Mouse (Mus musculus) stomach, embryonic 15.5 days (tissue): ENCODE data around the gene Stx2. TPM values are rescaled to one million over a fixed set of nuclear protein-coding genes. Genes with fewer than 3 reads are reported as not detected.

Experiments
- ATAC-seq: fragments of 200-750 bp; cut with Nextera tagmentation; 2 replicates; pipeline ENCODE4 v1.8.0; 2017; ENCODE audit warnings: low read depth, moderate number of reproducible peaks, moderate TSS enrichment; ENCODE audit not compliant: insufficient read depth, low FRiP score
- H3K27ac ChIP-seq: fragments of 300-500 bp; sonication (generic); 2 replicates; pipeline ENCODE4 v1.5.1; 2015; ENCODE audit warnings: mild to moderate bottlenecking, inconsistent platforms
- H3K27me3 ChIP-seq: fragments of 300-500 bp; sonication (generic); replicated peaks from 2 replicates; pipeline ENCODE4 v1.6.1; 2015; ENCODE audit warnings: inconsistent platforms
- H3K36me3 ChIP-seq: fragments of 300-500 bp; sonication (generic); 2 replicates; pipeline ENCODE4 v1.6.1; 2015; ENCODE audit warnings: inconsistent platforms
- H3K4me1 ChIP-seq: fragments of 300-500 bp; sonication (generic); 2 replicates; pipeline ENCODE4 v1.6.1; 2015; ENCODE audit warnings: inconsistent platforms
- H3K4me2 ChIP-seq: fragments of 300-500 bp; sonication (generic); 2 replicates; pipeline ENCODE4 v1.6.1; 2015; ENCODE audit warnings: mild to moderate bottlenecking, inconsistent platforms
- H3K4me3 ChIP-seq: fragments of 300-500 bp; sonication (generic); replicated peaks from 2 replicates; pipeline ENCODE4 v1.5.1; 2015; ENCODE audit warnings: inconsistent platforms
- H3K9ac ChIP-seq: fragments of 300-500 bp; sonication (generic); 2 replicates; pipeline ENCODE4 v1.6.1; 2015; ENCODE audit warnings: inconsistent platforms
- H3K9me3 ChIP-seq: fragments of 300-500 bp; sonication (generic); 2 replicates; pipeline ENCODE4 v1.6.1; 2016; ENCODE audit warnings: inconsistent platforms
- WGBS: fragments of 180-500 bp; shearing (Covaris S2); methylation state at CpG from one replicate; pipeline ENCODE4 v1.1.7; 2015; 5-methylcytosine and 5-hydroxymethylcytosine counted together
- polyA plus RNA-seq: library from polyadenylated mRNA; unstranded; fragments of >200 nt; fragmentation: Nextera tagmentation; extraction: Ambion mirVana; gene quantifications from 2 replicates; pipeline ENCODE4 v1.2.1, GENCODE M21; 2015

Stx2 gene
- polyA plus RNA-seq, 1 experiment from 2014 or later: 34.6 TPM

GRCm38 (mm10) chr5:129007105-129007957 is 1.0 kb downstream of the Stx2 start:
- peak overlapping the region; percentile 87 for H3K4me2 ChIP-seq
- H3K4me3 ChIP-seq: peak overlapping the region; percentile 63
- peak; percentile 37; the same call in 1 of the 2 replicates for ATAC-seq
- no peaks in the 10 kb centered on the region for H3K36me3 ChIP-seq
- no peaks in the 10 kb centered on the region for H3K9me3 ChIP-seq
- peaks cover 21% of the 10 kb centered on the region for H3K4me1 ChIP-seq
- H3K27ac ChIP-seq: no peak overlapping the region
- H3K9ac ChIP-seq: peak overlapping the region; percentile 67; the same call in 1 of the 2 replicates
- 41% methylated on average over 14 of the region's 14 CpGs for WGBS
- H3K27me3 ChIP-seq: no peaks in the 10 kb centered on the region

GRCm38 (mm10) chr5:129006031-129006788 is 2.2 kb downstream of the Stx2 start:
- H3K27me3 ChIP-seq: no peaks in the 10 kb centered on the region
- H3K9me3 ChIP-seq: no peaks in the 10 kb centered on the region
- no peak overlapping the region for H3K9ac ChIP-seq
- peaks cover 27% of the 10 kb centered on the region for H3K4me1 ChIP-seq
- H3K4me2 ChIP-seq: peak overlapping the region; percentile 87; the same call in 1 of the 2 replicates
- no peaks in the 10 kb centered on the region for H3K36me3 ChIP-seq
- 0 out of 2 replicates have a peak overlapping the region, but pooled peaks have one; percentile 21 for H3K27ac ChIP-seq
- peak overlapping the region; percentile 1; the same call in 1 of the 2 replicates for H3K4me3 ChIP-seq
- WGBS: 75% methylated on average over 18 of the region's 18 CpGs
- no peak for ATAC-seq

- Histone ChIP-seq H3K9ac (no peak overlapping the region), H3K27me3 (no peaks in the 10 kb centered on the region), H3K4me1 (peaks cover 31% of the 10 kb centered on the region), H3K9me3 (no peaks in the 10 kb centered on the region), H3K4me3 (no peak overlapping the region), H3K36me3 (no peaks in the 10 kb centered on the region), H3K27ac (no peak overlapping the region), H3K4me2 (no peak overlapping the region)
- WGBS: 75% methylated on average over 3 of the region's 3 CpGs
- no peak for ATAC-seq
These were observed 3.0 kb downstream of the Stx2 start for GRCm38 (mm10) chr5:129005416-129005815.

- Histone ChIP-seq H3K36me3 (0 out of 2 replicates have a peak, but pooled peaks cover 2% of the 10 kb centered on the region), H3K4me3 (no peak overlapping the region), H3K4me2 (0 out of 2 replicates have a peak overlapping the region, but pooled peaks have one; percentile 19), H3K27me3 (no peaks in the 10 kb centered on the region), H3K27ac (peak overlapping the region; percentile 58; the same call in 1 of the 2 replicates), H3K4me1 (peaks cover 22% of the 10 kb centered on the region), H3K9ac (no peak overlapping the region), H3K9me3 (no peaks in the 10 kb centered on the region)
- WGBS: 41% methylated on average over 14 of the region's 14 CpGs
- peak; percentile 21; the same call in 1 of the 2 replicates for ATAC-seq
These were observed 5.8 kb downstream of the Stx2 start for GRCm38 (mm10) chr5:129002571-129003011.

- Histone ChIP-seq H3K4me1 (peaks cover 14% of the 10 kb centered on the region), H3K4me3 (no peak overlapping the region), H3K27me3 (no peaks in the 10 kb centered on the region), H3K9ac (no peak overlapping the region), H3K4me2 (no peak overlapping the region), H3K9me3 (no peaks in the 10 kb centered on the region), H3K27ac (no peak overlapping the region), H3K36me3 (0 out of 2 replicates have a peak, but pooled peaks cover 2% of the 10 kb centered on the region)
- 45% methylated on average over 8 of the region's 8 CpGs for WGBS
- ATAC-seq: peak; percentile 64; the same call in 1 of the 2 replicates
These were observed 7.5 kb downstream of the Stx2 start for GRCm38 (mm10) chr5:129000706-129001468.

DNA sequence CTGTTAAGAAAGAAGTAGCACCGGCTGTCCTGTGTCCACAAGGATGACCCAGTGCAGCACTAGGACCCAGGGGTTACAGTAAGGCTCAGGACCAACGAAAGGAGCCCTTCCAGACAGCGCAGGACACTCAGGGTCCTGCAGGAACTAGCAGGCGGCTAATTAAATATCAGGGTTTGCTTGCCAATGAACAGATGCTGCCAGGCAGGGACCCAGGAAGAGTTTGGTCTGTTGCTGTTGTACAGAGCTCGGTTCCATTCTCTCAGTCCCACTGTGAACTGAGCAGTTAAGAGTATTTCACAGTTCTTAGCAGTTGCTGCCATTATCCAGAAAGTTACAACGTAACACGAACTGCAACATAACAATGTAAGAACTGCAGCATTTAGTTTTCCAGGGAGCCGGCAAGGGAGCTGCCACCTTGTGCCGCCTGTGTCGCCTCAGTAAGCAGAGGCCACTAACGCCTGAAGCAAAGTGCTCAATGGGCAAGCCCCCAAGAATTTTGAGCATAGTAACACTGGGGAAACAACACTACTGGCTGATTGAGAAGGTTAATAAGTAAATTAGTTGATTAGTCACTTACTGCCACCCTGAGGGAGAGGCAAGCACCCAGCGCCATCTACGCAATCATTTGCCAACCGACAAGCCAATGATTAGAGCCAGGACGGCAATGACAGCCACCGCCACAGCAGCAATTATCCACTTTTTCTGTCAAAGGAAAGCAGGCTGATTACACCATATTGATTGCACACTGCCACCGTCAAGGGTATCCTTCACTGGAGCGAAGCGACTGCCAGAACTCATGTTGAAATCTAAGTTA is 21.0 kb downstream of the Stx2 start:
- 82% methylated on average over 19 of the region's 19 CpGs for WGBS
- Histone ChIP-seq H3K4me1 (no peaks in the 10 kb centered on the region), H3K27me3 (no peaks in the 10 kb centered on the region), H3K27ac (no peak overlapping the region), H3K9me3 (no peaks in the 10 kb centered on the region), H3K4me3 (no peak overlapping the region), H3K4me2 (no peak overlapping the region), H3K9ac (no peak overlapping the region), H3K36me3 (peaks cover 18% of the 10 kb centered on the region; the same call in 1 of the 2 replicates)
- ATAC-seq: no peak

GRCm38 (mm10) chr5:128985946-128986345 is 22.4 kb downstream of the Stx2 start:
- H3K4me2 ChIP-seq: no peak overlapping the region
- no peak overlapping the region for H3K9ac ChIP-seq
- WGBS: 93% methylated on average over 13 of the region's 13 CpGs
- H3K4me3 ChIP-seq: no peak overlapping the region
- no peak overlapping the region for H3K27ac ChIP-seq
- H3K27me3 ChIP-seq: no peaks in the 10 kb centered on the region
- H3K9me3 ChIP-seq: no peaks in the 10 kb centered on the region
- H3K36me3 ChIP-seq: peaks cover 7% of the 10 kb centered on the region; the same call in 1 of the 2 replicates
- H3K4me1 ChIP-seq: no peaks in the 10 kb centered on the region
- no peak for ATAC-seq

DNA sequence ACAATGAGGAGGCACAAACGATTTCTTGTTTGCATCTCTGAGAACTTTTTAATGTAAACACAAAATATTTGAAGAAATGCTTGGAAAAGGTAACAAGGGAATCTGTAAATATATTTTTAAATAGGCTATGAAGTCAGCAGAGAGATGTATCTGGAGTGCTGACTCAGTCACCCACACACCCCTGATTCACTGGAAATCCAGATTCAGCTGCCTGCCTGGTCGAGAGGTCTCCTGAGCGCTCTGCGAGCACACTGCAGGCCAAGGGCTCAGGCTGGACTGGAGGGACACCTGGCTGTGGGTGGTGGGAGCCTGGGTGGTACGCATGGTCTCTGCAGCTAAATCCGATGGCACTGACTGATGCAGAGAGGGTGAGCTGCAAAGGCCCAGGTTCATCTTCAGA is 23.8 kb downstream of the Stx2 start:
- Histone ChIP-seq H3K9ac (no peak overlapping the region), H3K27ac (no peak overlapping the region), H3K36me3 (no peaks in the 10 kb centered on the region), H3K4me2 (no peak overlapping the region), H3K27me3 (no peaks in the 10 kb centered on the region), H3K4me1 (no peaks in the 10 kb centered on the region), H3K4me3 (no peak overlapping the region), H3K9me3 (no peaks in the 10 kb centered on the region)
- no peak for ATAC-seq
- WGBS: 84% methylated on average over 6 of the region's 6 CpGs

DNA sequence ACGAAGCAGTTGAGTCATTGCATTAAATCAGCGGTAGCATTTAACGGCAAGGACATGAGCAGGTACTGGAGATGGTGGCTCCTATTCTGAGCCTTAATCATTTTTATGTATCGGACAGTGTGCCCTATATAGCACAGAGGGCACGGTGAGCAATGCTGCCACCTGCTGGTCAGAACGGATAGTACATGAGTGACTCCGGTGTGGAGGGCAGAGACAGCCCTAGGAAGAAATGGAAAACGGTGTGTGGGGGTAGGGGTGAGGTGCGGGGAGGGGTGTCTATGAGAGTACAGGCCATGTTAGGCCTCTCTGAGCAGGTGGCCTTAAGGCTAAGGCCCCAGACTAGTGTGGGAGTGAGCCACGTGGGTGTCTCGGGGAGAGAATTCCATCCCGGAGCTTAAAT is 26.8 kb downstream of the Stx2 start:
- Histone ChIP-seq H3K4me2 (no peak overlapping the region), H3K4me3 (no peak overlapping the region), H3K9ac (no peak overlapping the region), H3K27ac (no peak overlapping the region), H3K9me3 (no peaks in the 10 kb centered on the region), H3K36me3 (no peaks in the 10 kb centered on the region), H3K4me1 (no peaks in the 10 kb centered on the region), H3K27me3 (no peaks in the 10 kb centered on the region)
- peak; percentile 77 for ATAC-seq
- 22% methylated on average over 12 of the region's 12 CpGs for whole genome bisulfite sequencing

DNA sequence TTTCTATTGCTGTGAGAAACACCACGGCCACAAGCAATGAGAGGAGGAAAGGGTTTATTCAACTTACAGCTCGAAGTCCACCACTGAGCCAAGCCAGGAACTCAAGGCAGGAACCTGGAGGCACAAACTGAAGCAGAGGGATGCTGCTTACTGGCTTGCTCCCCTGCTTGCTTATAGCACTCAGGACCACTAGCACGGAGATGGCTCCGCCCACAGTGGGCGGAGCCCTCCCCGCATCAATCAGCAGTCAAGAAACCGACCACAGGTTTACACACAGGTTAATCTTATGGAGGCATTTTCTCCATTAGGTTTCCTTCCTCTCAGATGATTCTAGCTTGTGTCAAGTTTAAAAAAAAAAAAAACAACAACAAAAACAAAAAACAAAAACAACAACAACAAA is 27.5 kb downstream of the Stx2 start:
- Histone ChIP-seq H3K27me3 (no peaks in the 10 kb centered on the region), H3K9ac (no peak overlapping the region), H3K27ac (no peak overlapping the region), H3K4me2 (no peak overlapping the region), H3K4me3 (no peak overlapping the region), H3K9me3 (no peaks in the 10 kb centered on the region), H3K4me1 (no peaks in the 10 kb centered on the region), H3K36me3 (no peaks in the 10 kb centered on the region)
- WGBS: 59% methylated on average over 7 of the region's 7 CpGs
- no peak for ATAC-seq

GRCm38 (mm10) chr5:128978957-128979356 is 29.4 kb downstream of the Stx2 start:
- no peak for ATAC-seq
- H3K9me3 ChIP-seq: no peaks in the 10 kb centered on the region
- H3K36me3 ChIP-seq: no peaks in the 10 kb centered on the region
- H3K4me2 ChIP-seq: no peak overlapping the region
- 91% methylated on average over 7 of the region's 7 CpGs for WGBS
- H3K4me1 ChIP-seq: no peaks in the 10 kb centered on the region
- H3K27me3 ChIP-seq: no peaks in the 10 kb centered on the region
- H3K9ac ChIP-seq: no peak overlapping the region
- H3K4me3 ChIP-seq: no peak overlapping the region
- H3K27ac ChIP-seq: no peak overlapping the region
